Comparison of ENCODE assay signal across 8 mouse cellular contexts in the genomic region with DNA sequence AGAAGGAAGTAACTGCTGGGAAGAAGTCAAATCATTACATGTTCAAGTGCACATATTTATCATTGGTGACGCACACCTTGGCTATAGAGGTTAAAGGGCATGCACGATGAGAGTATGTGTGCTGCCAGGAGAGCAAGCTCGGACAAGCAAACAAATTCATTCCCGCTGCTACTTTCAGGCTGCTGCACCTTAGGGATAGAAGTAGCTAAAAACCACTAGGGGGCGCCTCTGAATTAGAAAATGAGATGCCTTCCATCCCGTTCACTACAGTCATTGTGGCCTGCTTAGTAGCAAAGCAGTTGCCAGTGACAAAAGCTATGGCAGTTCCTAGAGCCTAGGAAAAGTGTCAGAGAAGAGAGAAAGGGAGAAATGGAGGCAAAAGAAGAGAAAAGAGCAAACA. TPM values are rescaled to one million over a fixed set of nuclear protein-coding genes. Genes with fewer than 3 reads are reported as not detected.
DNase-seq lines count a peak whose midpoint lies in the region; ATAC-seq and TF ChIP-seq lines count a peak whose summit lies in the region.

No protein-coding gene starts in this region.

- peak; percentile 77 for ATAC-seq in megakaryocyte progenitor cell, adult 5-6 weeks (replicated peaks; ENCODE audit: poor library complexity)

- H3K27ac ChIP-seq in small intestine, adult 2 months (ENCODE audit: insufficient read depth, low read depth, low read length): no peak overlapping the region

- no peaks in the 10 kb centered on the region for H3K36me3 ChIP-seq in small intestine, adult 2 months (ENCODE audit: control insufficient read depth, insufficient read depth, low read length)

- peak; percentile 56; the same call in 1 of the 2 replicates for TF ChIP-seq CTCF in small intestine, adult 2 months (IDR thresholded peaks at IDR 0.05; ENCODE audit: extremely low read depth, insufficient read length, insufficient replicate concordance, low read depth, low read length)

- H3K4me1 ChIP-seq in small intestine, adult 2 months (ENCODE audit: control insufficient read depth, insufficient read depth, insufficient read length, low read length): peaks cover 10% of the 10 kb centered on the region; the same call in 1 of the 2 replicates

- TF ChIP-seq POLR2A in small intestine, adult 2 months (IDR thresholded peaks at IDR 0.05; ENCODE audit: low read depth, low read length): no peak

- no peaks in the 10 kb centered on the region for H3K27me3 ChIP-seq in small intestine, adult 2 months (ENCODE audit: control insufficient read depth, insufficient read depth, low read length)

- DNase-seq in ovary, adult 18-20 months (ENCODE audit: low spot score): peak; percentile 29
- DNase-seq in ovary, postnatal 36 days (ENCODE audit: low spot score): no peak
- DNase-seq in cerebellum, adult 8-10 months: peak; percentile 50
- peak; percentile 85 for DNase-seq in forelimb bud, embryonic 11.5 days (ENCODE audit: low read depth, low spot score)
- peak; percentile 67 for DNase-seq in hindlimb bud, embryonic 11.5 days (ENCODE audit: extremely low spot score, low read depth, low spot score)
- DNase-seq in left cerebral cortex, adult 11 months (ENCODE audit: low spot score): peak; percentile 38

- WGBS in small intestine, adult 2 months: 7% methylated on average over 6 of the region's 6 CpGs

- no peak overlapping the region for H3K4me3 ChIP-seq in small intestine, adult 2 months (ENCODE audit: low read depth, low read length)

RNA-seq across cellular contexts. Expression of a gene that starts 50.6 kb away (rescaled TPM):
- 15.7 and 19.5 TPM in 2 replicates for total RNA-seq in megakaryocyte progenitor cell, adult 5-6 weeks (2015)
- total RNA-seq in megakaryocyte progenitor cell, adult 5-6 weeks (2017): 15.7 and 19.1 TPM in 2 replicates
- 0.14 and 0.46 TPM in 2 replicates for polyA plus RNA-seq in small intestine, adult 2 months (2012; rRNA removed)

RNA-seq across cellular contexts. Expression of a gene that starts 51.5 kb away (rescaled TPM):
- total RNA-seq in megakaryocyte progenitor cell, adult 5-6 weeks (2015): 19.7 and 26.5 TPM in 2 replicates
- total RNA-seq in megakaryocyte progenitor cell, adult 5-6 weeks (2017): 15.8 and 17.4 TPM in 2 replicates
- 10.8 and 17.1 TPM in 2 replicates for polyA plus RNA-seq in small intestine, adult 2 months (2012; rRNA removed)
